Mouse (Mus musculus) bone marrow macrophage, adult 2 months (primary cell): Measurements from ENCODE around the gene Slc27a5.

Experiments
- CTCF ChIP-seq: IDR thresholded peaks from 2 replicates; pipeline ENCODE4 v1.5.1; 2012; ENCODE audit warnings: low read depth, mild to moderate bottlenecking, low read length, moderate library complexity
- POLR2A ChIP-seq: IDR thresholded peaks from 2 replicates; pipeline ENCODE4 v1.6.1; 2012; ENCODE audit warnings: mild to moderate bottlenecking, low read depth, low read length, borderline replicate concordance

- no peak for TF ChIP-seq POLR2A
- TF ChIP-seq CTCF = no peak
Observed at GRCm38 (mm10) chr7:13036806-13037205, 38.8 kb upstream of the Slc27a5 start.
